Mouse (Mus musculus) gastrocnemius, adult 2 months (tissue): ENCODE results near the gene Cd27. TPM values are rescaled to one million over a fixed set of nuclear protein-coding genes. Genes with fewer than 3 reads are reported as not detected.

Source experiments
- DNase-seq: peaks from one replicate; pipeline ENCODE4 v3.0.0; 2022
- H3K27ac ChIP-seq: fragments of 200-600 bp; 2 replicates; pipeline ENCODE4 v1.8.1; 2022; ENCODE audit warnings: mild to moderate bottlenecking
- H3K4me3 ChIP-seq: fragments of 200-600 bp; 2 replicates; pipeline ENCODE4 v1.8.1; 2022; ENCODE audit warnings: mild to moderate bottlenecking, moderate library complexity
- CTCF ChIP-seq: fragments of 200-600 bp; IDR thresholded peaks from 2 replicates; pipeline ENCODE4 v1.8.1; 2022; ENCODE audit warnings: antibody characterized with exemption, mild to moderate bottlenecking, moderate library complexity
- intact Hi-C: fragments of 180-260 bp; cut with DNase I; formaldehyde crosslinking; loops from one replicate; pipeline ENCODE4 v1.15.1; 2025
- total RNA-seq, 2 experiments: library from RNA; stranded (reverse); gene quantifications; 2 replicates each; pipeline ENCODE4 v1.2.3; 2021

Cd27 gene
- total RNA-seq, 2 experiments from 2014 or later, result 0.31 to 0.64 TPM

GRCm38 (mm10) chr6:125266091-125266490 is 29.3 kb upstream of the Cd27 start:
- no peak for DNase-seq
- intact Hi-C loops, result no loop called here

DNA sequence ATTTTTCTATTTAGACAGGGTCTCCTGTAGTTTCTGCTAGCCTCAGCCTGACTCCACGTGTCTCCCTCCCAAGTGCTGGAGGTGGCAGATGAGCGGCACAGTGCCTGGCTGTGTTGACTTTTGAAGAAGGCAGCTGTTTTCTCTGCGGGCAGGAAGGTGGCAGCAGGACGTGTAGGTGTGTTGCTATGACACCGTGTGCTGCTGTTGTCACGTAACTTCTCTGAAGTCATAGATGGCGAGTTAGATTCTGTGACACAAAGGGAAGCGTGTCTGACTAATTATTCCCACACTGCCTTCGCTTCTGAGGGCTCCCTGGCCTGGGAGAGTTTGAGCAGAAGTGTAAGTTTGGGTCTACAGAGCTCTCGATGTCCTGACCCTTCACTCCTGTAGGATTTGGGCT is 28.4 kb upstream of the Cd27 start:
- intact Hi-C loops, result no loop called here
- DNase-seq, result no peak
- Histone ChIP-seq H3K27ac (no peak overlapping the region), H3K4me3 (no peak overlapping the region)
- no peak for TF ChIP-seq CTCF

More at GRCm38 (mm10) chr6:125266091-125266490, 29.3 kb upstream of the Cd27 start:
- TF ChIP-seq CTCF, result no peak
- Histone ChIP-seq H3K4me3 (no peak overlapping the region), H3K27ac (no peak overlapping the region)

GRCm38 (mm10) chr6:125264219-125264618 is 27.4 kb upstream of the Cd27 start:
- intact Hi-C loops, result no loop called here
- Histone ChIP-seq H3K27ac (no peak overlapping the region), H3K4me3 (no peak overlapping the region)
- no peak for TF ChIP-seq CTCF
- no peak for DNase-seq

- TF ChIP-seq CTCF, result no peak
- Histone ChIP-seq H3K4me3 (no peak overlapping the region), H3K27ac (no peak overlapping the region)
- DNase-seq, result no peak
- intact Hi-C loops, result no loop called here
These were observed 23.3 kb upstream of the Cd27 start for GRCm38 (mm10) chr6:125260006-125260555.

DNA sequence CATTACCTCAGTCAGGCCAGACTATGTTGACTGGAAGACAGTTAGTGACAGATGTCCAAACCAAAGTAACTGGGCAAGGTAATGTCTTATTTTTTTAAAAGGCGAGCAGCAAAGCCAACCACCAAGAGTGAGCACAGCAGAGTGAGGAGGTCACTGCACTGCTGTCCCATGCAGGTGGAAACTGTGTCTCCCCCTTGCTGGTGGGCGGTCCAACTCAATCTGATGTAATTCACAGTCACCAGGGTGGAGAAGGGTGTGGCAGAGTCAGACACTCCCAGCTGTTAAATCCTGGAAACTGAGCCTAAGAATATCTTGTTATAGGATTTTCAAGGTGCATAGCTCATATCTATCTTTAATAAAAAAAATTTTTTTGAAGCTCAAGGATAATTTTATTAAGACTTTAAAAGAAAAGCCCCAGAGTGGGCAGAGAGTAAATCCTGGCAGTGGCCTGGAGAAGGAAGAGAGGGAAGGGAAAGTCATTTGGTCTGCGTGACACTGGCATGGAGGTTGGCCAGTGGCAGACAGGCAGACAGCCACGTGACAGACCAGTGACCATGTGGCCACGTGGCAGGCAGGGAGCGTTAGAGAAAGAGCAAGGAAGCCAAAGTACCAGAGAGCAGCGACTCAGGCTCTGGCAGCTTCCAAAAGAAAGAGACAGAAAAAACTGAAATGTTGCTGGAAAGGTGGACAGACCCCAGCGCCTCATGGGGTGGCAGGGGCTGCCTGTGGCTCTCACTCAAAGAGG is 19.6 kb upstream of the Cd27 start:
- Histone ChIP-seq H3K27ac (peak overlapping the region; percentile 68), H3K4me3 (peak overlapping the region; percentile 38; the same call in 1 of the 2 replicates)
- TF ChIP-seq CTCF, result no peak
- peak; percentile 78 for DNase-seq
- intact Hi-C loops, result no loop called here

DNA sequence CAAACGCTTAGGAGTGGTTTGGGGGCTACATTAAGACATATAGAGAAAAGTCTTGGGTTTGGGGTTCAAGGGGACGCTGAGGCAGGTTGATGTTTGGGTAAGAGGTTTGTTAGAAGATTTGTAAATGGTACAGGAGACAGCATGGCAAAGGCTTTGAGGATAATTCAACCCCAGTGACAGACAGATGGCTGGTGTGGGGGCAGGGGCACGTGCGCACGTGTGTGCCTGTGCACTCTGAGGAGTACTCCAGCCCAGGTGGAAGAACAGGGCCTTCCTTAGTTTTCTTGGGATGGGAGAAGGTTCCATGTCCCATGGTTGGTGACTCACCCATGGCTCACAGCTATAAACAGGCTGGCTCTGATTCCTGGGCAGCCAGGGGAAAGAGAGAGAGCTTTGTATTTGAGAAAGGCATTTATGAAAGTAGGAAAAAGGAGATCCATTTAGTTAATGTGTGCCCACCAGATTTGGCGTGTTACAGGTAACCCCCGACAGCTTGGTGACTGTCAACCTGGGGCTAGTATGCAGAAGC is 18.8 kb upstream of the Cd27 start:
- no peak overlapping the region for H3K4me3 ChIP-seq
- no peak for DNase-seq
- intact Hi-C loops, result no loop called here
- TF ChIP-seq CTCF, result no peak
- no peak overlapping the region for H3K27ac ChIP-seq

DNA sequence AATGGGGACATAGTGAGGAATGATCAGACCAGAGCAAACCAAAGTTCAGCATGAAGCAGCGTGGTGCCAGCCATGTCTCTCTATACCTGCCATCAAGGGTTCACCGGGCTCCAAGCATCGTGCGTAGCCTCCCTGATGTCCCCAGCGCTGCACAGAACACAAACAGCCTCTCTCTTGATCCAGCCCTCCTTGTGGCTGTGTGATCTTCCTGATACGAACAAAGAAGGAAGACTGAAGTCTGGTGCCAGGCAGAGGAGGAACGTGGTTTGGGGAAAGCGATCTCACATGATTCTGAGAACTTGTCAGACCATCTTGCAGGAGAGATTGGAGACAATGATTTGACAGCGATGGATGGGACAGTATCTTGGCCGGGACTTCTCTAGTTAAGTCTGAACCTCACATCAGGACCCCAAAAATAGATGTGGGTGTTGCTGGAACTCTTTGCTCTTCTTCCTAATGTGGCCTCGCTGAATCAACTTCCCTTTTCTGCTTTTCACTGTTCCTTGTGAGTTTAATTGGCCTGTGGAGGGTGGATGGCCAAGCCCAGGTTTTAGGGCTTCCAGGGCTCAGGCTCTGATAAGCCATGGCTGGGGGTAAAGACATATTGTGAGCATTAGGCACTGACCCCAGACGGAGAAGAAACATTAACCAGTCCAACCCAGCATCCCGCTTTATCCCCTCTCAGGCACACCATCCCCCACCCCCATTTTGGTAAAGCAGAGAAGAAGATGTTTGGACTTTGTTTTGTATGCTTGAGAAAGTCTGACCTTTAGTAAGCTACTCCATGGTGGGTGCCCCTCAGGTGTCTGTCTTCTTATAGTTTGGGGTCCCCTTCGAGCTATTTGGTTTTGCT is 17.3 kb upstream of the Cd27 start:
- peak overlapping the region; percentile 16; the same call in 1 of the 2 replicates for H3K27ac ChIP-seq
- DNase-seq, result no peak
- no peak for TF ChIP-seq CTCF
- intact Hi-C loops, result no loop called here
- H3K4me3 ChIP-seq, result peak overlapping the region; percentile 32

GRCm38 (mm10) chr6:125252711-125253110 is 15.9 kb upstream of the Cd27 start:
- Histone ChIP-seq H3K4me3 (no peak overlapping the region), H3K27ac (no peak overlapping the region)
- TF ChIP-seq CTCF, result no peak
- DNase-seq, result no peak
- intact Hi-C loops, result no loop called here

GRCm38 (mm10) chr6:125252285-125252684 is 15.5 kb upstream of the Cd27 start:
- no peak overlapping the region for H3K4me3 ChIP-seq
- intact Hi-C loops, result no loop called here
- no peak for TF ChIP-seq CTCF
- no peak overlapping the region for H3K27ac ChIP-seq
- DNase-seq, result no peak

DNA sequence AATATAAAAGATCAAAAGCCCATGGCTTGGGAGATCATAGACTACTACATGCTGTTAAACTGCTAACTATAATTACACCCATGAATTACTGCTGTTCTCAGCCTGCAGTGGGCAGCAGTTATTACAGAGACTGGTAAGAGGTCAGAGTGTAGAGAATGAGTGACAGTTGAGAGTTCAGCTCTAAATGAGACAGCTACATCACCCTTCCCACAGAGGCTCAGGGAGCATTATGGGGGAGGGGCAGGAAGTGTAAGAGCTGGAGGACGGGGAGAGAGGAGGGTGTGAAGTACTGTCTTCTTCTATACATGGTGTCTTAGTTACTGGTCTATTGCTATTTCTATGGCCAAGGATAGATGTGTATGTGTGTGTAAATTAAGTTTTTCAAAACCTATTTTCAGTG is 7.7 kb upstream of the Cd27 start:
- H3K27ac ChIP-seq, result no peak overlapping the region
- no peak overlapping the region for H3K4me3 ChIP-seq
- DNase-seq, result no peak
- TF ChIP-seq CTCF, result no peak
- intact Hi-C loops, result no loop called here

GRCm38 (mm10) chr6:125241566-125241965 is 4.8 kb upstream of the Cd27 start:
- DNase-seq, result no peak
- Histone ChIP-seq H3K27ac (no peak overlapping the region), H3K4me3 (no peak overlapping the region)
- no peak for TF ChIP-seq CTCF
- intact Hi-C loops, result no loop called here

GRCm38 (mm10) chr6:125240617-125241016 is 3.8 kb upstream of the Cd27 start:
- Histone ChIP-seq H3K27ac (no peak overlapping the region), H3K4me3 (no peak overlapping the region)
- intact Hi-C loops, result no loop called here
- no peak for DNase-seq
- no peak for TF ChIP-seq CTCF

DNA sequence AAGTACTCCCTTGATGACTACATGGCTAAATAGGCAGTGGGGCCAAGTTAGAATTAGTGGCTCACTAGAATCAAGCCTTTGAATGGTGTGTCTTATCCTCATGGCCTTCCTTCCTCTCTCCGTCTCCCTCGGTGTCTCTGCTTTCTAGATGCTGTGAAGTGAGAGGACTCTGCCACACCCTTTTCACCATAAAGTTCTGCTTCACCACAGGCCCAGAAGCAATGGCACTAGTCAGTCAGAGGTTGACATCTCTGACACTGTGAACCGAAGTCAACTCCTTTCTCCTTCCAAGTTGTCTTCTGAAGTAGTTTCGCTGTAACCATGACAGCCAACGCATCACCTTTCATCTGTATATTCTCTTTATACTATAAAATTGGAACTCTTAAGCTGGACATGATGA is 2.7 kb upstream of the Cd27 start:
- no peak overlapping the region for H3K27ac ChIP-seq
- TF ChIP-seq CTCF, result no peak
- H3K4me3 ChIP-seq, result no peak overlapping the region
- intact Hi-C loops, result no loop called here
- no peak for DNase-seq
